Mouse (Mus musculus) C2C12 (cell line): ENCODE data around the gene Gm1604a.
"Not testable (repeated sequence)": the region's sequence is repeated elsewhere in the genome, so short reads cannot be mapped to it uniquely, and the experiment has no call there.

Experiments
- CEBPB ChIP-seq: IDR thresholded peaks from one replicate; pipeline ENCODE4 v1.6.1; 2011; ENCODE audit warnings: low read depth, mild to moderate bottlenecking, control low read depth, moderate library complexity
- CTCF ChIP-seq: IDR thresholded peaks from one replicate; pipeline ENCODE4 v1.5.1; 2011; ENCODE audit not compliant: control insufficient read depth, insufficient read depth, insufficient read length
- MAX ChIP-seq: IDR thresholded peaks from one replicate; pipeline ENCODE4 v1.6.1; 2011; ENCODE audit warnings: mild to moderate bottlenecking, control low read depth

- TF ChIP-seq CTCF, CEBPB, MAX: not testable (repeated sequence)
Observed at GRCm38 (mm10) chr17:7009901-7010300, 15.5 kb upstream of the Gm1604a start.
